Mouse (Mus musculus) left cerebral cortex, adult 11 months (tissue): Measurements from ENCODE around the gene Crebbp.
A peak's percentile ranks its signal among the peaks of the same experiment; 100 is the strongest.
"Not testable (repeated sequence)": the region's sequence is repeated elsewhere in the genome, so short reads cannot be mapped to it uniquely, and the experiment has no call there.

Experiments
- DNase-seq: peaks from one replicate; pipeline ENCODE4 v3.0.0; 2022; ENCODE audit warnings: low spot score

Crebbp gene

GRCm38 (mm10) chr16:4213799-4214551 lies at the start of gene Crebbp:
Crebbp (minus strand) TSS chr16:4213997.
- peak; percentile 83 for DNase-seq

GRCm38 (mm10) chr16:4263486-4263885 lies 49.7 kb upstream of the Crebbp start:
- DNase-seq = no peak

- DNase-seq = no peak
Measured at GRCm38 (mm10) chr16:4257546-4257945, 43.7 kb upstream of the Crebbp start.

GRCm38 (mm10) chr16:4248791-4249190 lies 35.0 kb upstream of the Crebbp start:
- no peak for DNase-seq

- DNase-seq = not testable (repeated sequence)
Measured at GRCm38 (mm10) chr16:4245241-4245640, 31.4 kb upstream of the Crebbp start.

GRCm38 (mm10) chr16:4236131-4236530 lies 22.3 kb upstream of the Crebbp start:
- DNase-seq = no peak

GRCm38 (mm10) chr16:4235587-4235986 lies 21.8 kb upstream of the Crebbp start:
- no peak for DNase-seq

- DNase-seq = no peak
Measured at GRCm38 (mm10) chr16:4225841-4226240, 12.0 kb upstream of the Crebbp start.

- DNase-seq = no peak
Measured at GRCm38 (mm10) chr16:4214631-4215240, 939 bp upstream of the Crebbp start.

- no peak for DNase-seq
Measured at GRCm38 (mm10) chr16:4212963-4213798, 616 bp downstream of the Crebbp start.

- DNase-seq = no peak
Measured at GRCm38 (mm10) chr16:4212167-4212962, 1.4 kb downstream of the Crebbp start.

- no peak for DNase-seq
Measured at GRCm38 (mm10) chr16:4210290-4210689, 3.5 kb downstream of the Crebbp start.

- DNase-seq = no peak
Measured at GRCm38 (mm10) chr16:4203592-4203991, 10.2 kb downstream of the Crebbp start.

GRCm38 (mm10) chr16:4199995-4200394 lies 13.8 kb downstream of the Crebbp start:
- no peak for DNase-seq

GRCm38 (mm10) chr16:4199566-4199965 lies 14.2 kb downstream of the Crebbp start:
- DNase-seq = no peak

- no peak for DNase-seq
Measured at GRCm38 (mm10) chr16:4198004-4198403, 15.8 kb downstream of the Crebbp start.

- no peak for DNase-seq
Measured at GRCm38 (mm10) chr16:4190166-4190565, 23.6 kb downstream of the Crebbp start.

GRCm38 (mm10) chr16:4175134-4175533 lies 38.7 kb downstream of the Crebbp start:
- DNase-seq = no peak

- no peak for DNase-seq
Measured at GRCm38 (mm10) chr16:4169530-4169929, 44.3 kb downstream of the Crebbp start.

GRCm38 (mm10) chr16:4168476-4168875 lies 45.3 kb downstream of the Crebbp start:
- DNase-seq = no peak

GRCm38 (mm10) chr16:4160898-4161247 lies 52.9 kb downstream of the Crebbp start:
- no peak for DNase-seq
